Mouse (Mus musculus) lung, adult 2 months (tissue): ENCODE results near the gene Igfbp1.

Experiments used
- CTCF ChIP-seq: fragments of 200-500 bp; IDR thresholded peaks from 2 replicates; pipeline ENCODE4 v1.5.1; 2011; ENCODE audit warnings: mild to moderate bottlenecking, low read length, control low read depth; ENCODE audit not compliant: insufficient read depth
- POLR2A ChIP-seq: fragments of 200-500 bp; IDR thresholded peaks from 2 replicates; pipeline ENCODE4 v1.6.1; 2011; ENCODE audit warnings: low read depth, mild to moderate bottlenecking, control low read depth, low read length, borderline replicate concordance; ENCODE audit errors: extremely low read depth

DNA sequence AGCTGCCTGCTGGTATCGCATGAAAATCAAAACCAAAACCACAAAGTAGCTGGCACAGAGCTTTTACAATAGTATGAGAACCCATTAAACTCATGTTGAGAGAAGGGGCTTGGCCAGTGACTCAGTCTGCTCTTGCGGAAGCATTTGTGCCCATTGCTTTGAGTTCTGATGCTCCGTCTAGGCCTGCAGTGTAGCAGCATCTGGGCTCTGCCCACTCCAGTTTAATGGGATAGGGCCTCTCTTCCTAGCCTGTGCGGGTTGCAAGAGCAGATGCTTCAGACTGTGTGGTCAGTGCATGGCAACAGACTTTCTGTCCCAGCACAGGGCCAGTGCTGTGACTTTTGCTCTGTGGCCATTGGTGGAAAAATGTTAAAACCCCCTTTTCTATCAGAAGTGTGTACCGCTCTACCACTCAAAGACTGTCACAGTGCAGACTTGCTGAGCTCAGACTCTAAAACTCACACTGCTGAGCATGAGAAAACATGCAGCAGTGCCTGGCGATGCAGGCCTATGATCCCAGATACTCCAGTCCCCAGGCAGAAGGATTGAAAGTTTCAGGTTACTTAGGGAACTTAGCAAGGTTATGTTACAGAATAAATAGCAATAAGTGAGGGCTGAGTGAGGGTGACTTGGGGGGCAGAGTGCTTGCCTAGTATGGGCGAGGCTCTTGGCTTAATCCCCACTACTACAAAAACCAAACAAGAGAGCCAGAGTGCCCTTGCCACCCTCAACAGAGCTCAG is 29.4 kb downstream of the Igfbp1 start:
- TF ChIP-seq CTCF: no peak
- no peak for TF ChIP-seq POLR2A
